Mouse (Mus musculus): ENCODE measurements around the gene Ces1e. TPM values are rescaled to one million over a fixed set of nuclear protein-coding genes. Genes with fewer than 3 reads are reported as not detected.
A peak's percentile ranks its signal among the peaks of the same experiment; 100 is the strongest.

The Ces1e gene
- polyA plus RNA-seq (2015; fragmentation: Nextera tagmentation; extraction: Ambion mirVana), result 2.7 and 3.8 TPM in 2 replicates

GRCm38 (mm10) chr8:93229446-93229845 lies at the start of gene Ces1e:
Ces1e (minus strand) TSS chr8:93229619.
- peak; percentile 89 for ATAC-seq

GRCm38 (mm10) chr8:93278176-93278805 lies 48.9 kb upstream of the Ces1e start:
- Histone ChIP-seq H3K27ac (ENCODE audit: low read length) (no peak overlapping the region), H3K4me1 (ENCODE audit: insufficient read depth, low read depth, low read length) (no peaks in the 10 kb centered on the region), H3K36me3 (ENCODE audit: insufficient read depth, low read length) (no peaks in the 10 kb centered on the region), H3K27me3 (replicated peaks; ENCODE audit: insufficient read depth, low read length) (no peaks in the 10 kb centered on the region), H3K4me3 (ENCODE audit: low read depth, low read length) (no peak overlapping the region), H3K9ac (replicated peaks; ENCODE audit: low read depth) (no peak overlapping the region), H3K4me2 (replicated peaks; ENCODE audit: low read depth, low read length) (no peak overlapping the region), H3K9me3 (ENCODE audit: low read length) (no peaks in the 10 kb centered on the region)
- no peak for TF ChIP-seq CTCF (IDR thresholded peaks at IDR 0.05)
- TF ChIP-seq EP300 (IDR thresholded peaks at IDR 0.05), result no peak
- ATAC-seq, result no peak
- DNase-seq (ENCODE audit: low spot score), result no peak
- WGBS, result 62% methylated on average over 4 of the region's 4 CpGs

More at GRCm38 (mm10) chr8:93229446-93229845, at the start of gene Ces1e:
- H3K9ac ChIP-seq (replicated peaks; ENCODE audit: low read depth), result no peak within 1 kb of the TSS
- no peaks in the 10 kb centered on the region for H3K9me3 ChIP-seq (ENCODE audit: low read length)
- H3K27me3 ChIP-seq (replicated peaks; ENCODE audit: insufficient read depth, low read length), result no peaks in the 10 kb centered on the region
- H3K27ac ChIP-seq (ENCODE audit: low read length), result peak within 1 kb of the TSS; percentile 79
- no peak within 1 kb of the TSS for H3K4me3 ChIP-seq (ENCODE audit: low read depth, low read length)
- H3K36me3 ChIP-seq (ENCODE audit: insufficient read depth, low read length), result no peaks in the 10 kb centered on the region
- no peaks in the 10 kb centered on the region for H3K4me1 ChIP-seq (ENCODE audit: insufficient read depth, low read depth, low read length)
- DNase-seq (ENCODE audit: low spot score), result peak; percentile 76
- 0 out of 2 replicates have a peak, but pooled peaks have one; percentile 23 for TF ChIP-seq EP300 (IDR thresholded peaks at IDR 0.05)
- TF ChIP-seq CTCF (IDR thresholded peaks at IDR 0.05), result no peak
- peak within 1 kb of the TSS; percentile 42 for H3K4me2 ChIP-seq (replicated peaks; ENCODE audit: low read depth, low read length)

GRCm38 (mm10) chr8:93274609-93275008 lies 45.2 kb upstream of the Ces1e start:
- no peak overlapping the region for H3K4me2 ChIP-seq (replicated peaks; ENCODE audit: low read depth, low read length)
- H3K27me3 ChIP-seq (replicated peaks; ENCODE audit: insufficient read depth, low read length), result no peaks in the 10 kb centered on the region
- no peak for TF ChIP-seq CTCF (IDR thresholded peaks at IDR 0.05)
- TF ChIP-seq EP300 (IDR thresholded peaks at IDR 0.05), result no peak
- no peaks in the 10 kb centered on the region for H3K9me3 ChIP-seq (ENCODE audit: low read length)
- no peak for DNase-seq (ENCODE audit: low spot score)
- H3K9ac ChIP-seq (replicated peaks; ENCODE audit: low read depth), result no peak overlapping the region
- H3K36me3 ChIP-seq (ENCODE audit: insufficient read depth, low read length), result no peaks in the 10 kb centered on the region
- 77% methylated on average over 4 of the region's 4 CpGs for WGBS
- ATAC-seq, result no peak
- H3K4me1 ChIP-seq (ENCODE audit: insufficient read depth, low read depth, low read length), result no peaks in the 10 kb centered on the region
- no peak overlapping the region for H3K27ac ChIP-seq (ENCODE audit: low read length)
- no peak overlapping the region for H3K4me3 ChIP-seq (ENCODE audit: low read depth, low read length)

- 80% methylated on average over 3 of the region's 3 CpGs for WGBS
- H3K4me1 ChIP-seq (ENCODE audit: insufficient read depth, low read depth, low read length), result no peaks in the 10 kb centered on the region
- no peaks in the 10 kb centered on the region for H3K36me3 ChIP-seq (ENCODE audit: insufficient read depth, low read length)
- no peak overlapping the region for H3K9ac ChIP-seq (replicated peaks; ENCODE audit: low read depth)
- no peak overlapping the region for H3K4me3 ChIP-seq (ENCODE audit: low read depth, low read length)
- ATAC-seq (no peak), DNase-seq (ENCODE audit: low spot score) (no peak)
- no peaks in the 10 kb centered on the region for H3K9me3 ChIP-seq (ENCODE audit: low read length)
- H3K27ac ChIP-seq (ENCODE audit: low read length), result no peak overlapping the region
- TF ChIP-seq CTCF (IDR thresholded peaks at IDR 0.05), result no peak
- no peak for TF ChIP-seq EP300 (IDR thresholded peaks at IDR 0.05)
- H3K27me3 ChIP-seq (replicated peaks; ENCODE audit: insufficient read depth, low read length), result no peaks in the 10 kb centered on the region
- H3K4me2 ChIP-seq (replicated peaks; ENCODE audit: low read depth, low read length), result no peak overlapping the region
Observed at GRCm38 (mm10) chr8:93273321-93273720, 43.9 kb upstream of the Ces1e start.

- H3K9ac ChIP-seq (replicated peaks; ENCODE audit: low read depth), result no peak overlapping the region
- H3K27me3 ChIP-seq (replicated peaks; ENCODE audit: insufficient read depth, low read length), result no peaks in the 10 kb centered on the region
- no peak overlapping the region for H3K4me3 ChIP-seq (ENCODE audit: low read depth, low read length)
- DNase-seq (ENCODE audit: low spot score) (no peak), ATAC-seq (no peak)
- H3K36me3 ChIP-seq (ENCODE audit: insufficient read depth, low read length), result no peaks in the 10 kb centered on the region
- 50% methylated on average over 4 of the region's 4 CpGs for WGBS
- no peak overlapping the region for H3K27ac ChIP-seq (ENCODE audit: low read length)
- TF ChIP-seq EP300 (IDR thresholded peaks at IDR 0.05) (no peak), CTCF (IDR thresholded peaks at IDR 0.05) (no peak)
- H3K4me1 ChIP-seq (ENCODE audit: insufficient read depth, low read depth, low read length), result no peaks in the 10 kb centered on the region
- H3K9me3 ChIP-seq (ENCODE audit: low read length), result no peaks in the 10 kb centered on the region
- H3K4me2 ChIP-seq (replicated peaks; ENCODE audit: low read depth, low read length), result no peak overlapping the region
Observed at GRCm38 (mm10) chr8:93272686-93273085, 43.3 kb upstream of the Ces1e start.

- TF ChIP-seq CTCF (IDR thresholded peaks at IDR 0.05) (no peak), EP300 (IDR thresholded peaks at IDR 0.05) (no peak)
- DNase-seq (ENCODE audit: low spot score) (peak; percentile 10), ATAC-seq (no peak)
- no peak overlapping the region for H3K4me2 ChIP-seq (replicated peaks; ENCODE audit: low read depth, low read length)
- 51% methylated on average over 2 of the region's 2 CpGs for WGBS
- no peaks in the 10 kb centered on the region for H3K27me3 ChIP-seq (replicated peaks; ENCODE audit: insufficient read depth, low read length)
- H3K9ac ChIP-seq (replicated peaks; ENCODE audit: low read depth), result no peak overlapping the region
- H3K9me3 ChIP-seq (ENCODE audit: low read length), result no peaks in the 10 kb centered on the region
- H3K27ac ChIP-seq (ENCODE audit: low read length), result no peak overlapping the region
- no peaks in the 10 kb centered on the region for H3K36me3 ChIP-seq (ENCODE audit: insufficient read depth, low read length)
- no peaks in the 10 kb centered on the region for H3K4me1 ChIP-seq (ENCODE audit: insufficient read depth, low read depth, low read length)
- no peak overlapping the region for H3K4me3 ChIP-seq (ENCODE audit: low read depth, low read length)
Observed at GRCm38 (mm10) chr8:93261436-93261835, 32.0 kb upstream of the Ces1e start.
